Mouse (Mus musculus) limb, embryonic 13.5 days (tissue): ENCODE data around the gene Zfp113. TPM values are rescaled to one million over a fixed set of nuclear protein-coding genes. Genes with fewer than 3 reads are reported as not detected.
A peak's percentile ranks its signal among the peaks of the same experiment; 100 is the strongest.
"Not testable (repeated sequence)": the region's sequence is repeated elsewhere in the genome, so short reads cannot be mapped to it uniquely, and the experiment has no call there.

Experiments
- ATAC-seq: fragments of 200-750 bp; cut with Nextera tagmentation; 2 replicates; pipeline ENCODE4 v1.8.0; 2017; ENCODE audit warnings: low read depth, moderate number of reproducible peaks, moderate TSS enrichment; ENCODE audit not compliant: low FRiP score
- H3K27ac ChIP-seq: fragments of 300-500 bp; sonication (generic); 2 replicates; pipeline ENCODE4 v1.5.1; 2015; ENCODE audit warnings: inconsistent platforms, mild to moderate bottlenecking, moderate library complexity
- H3K27me3 ChIP-seq: fragments of 300-500 bp; sonication (generic); 2 replicates; pipeline ENCODE4 v1.6.1; 2015; ENCODE audit warnings: mild to moderate bottlenecking, inconsistent platforms
- H3K36me3 ChIP-seq: fragments of 300-500 bp; sonication (generic); 2 replicates; pipeline ENCODE4 v1.6.1; 2015; ENCODE audit warnings: inconsistent platforms, mild to moderate bottlenecking, moderate library complexity
- H3K4me1 ChIP-seq: fragments of 300-500 bp; sonication (generic); 2 replicates; pipeline ENCODE4 v1.6.1; 2015; ENCODE audit warnings: inconsistent platforms
- H3K4me2 ChIP-seq: fragments of 300-500 bp; sonication (generic); replicated peaks from 2 replicates; pipeline ENCODE4 v1.6.1; 2015; ENCODE audit warnings: inconsistent platforms, mild to moderate bottlenecking, moderate library complexity
- H3K4me3 ChIP-seq: fragments of 300-500 bp; sonication (generic); 2 replicates; pipeline ENCODE4 v1.5.1; 2015; ENCODE audit warnings: moderate library complexity, mild to moderate bottlenecking, inconsistent platforms
- H3K9ac ChIP-seq: fragments of 300-500 bp; sonication (generic); 2 replicates; pipeline ENCODE4 v1.6.1; 2015; ENCODE audit warnings: mild to moderate bottlenecking, inconsistent platforms
- H3K9me3 ChIP-seq: fragments of 300-500 bp; sonication (generic); 2 replicates; pipeline ENCODE4 v1.6.1; 2016; ENCODE audit warnings: inconsistent platforms
- WGBS: fragments of 180-500 bp; shearing (Covaris S2); methylation state at CpG from one replicate; pipeline ENCODE4 v1.1.7; 2015; 5-methylcytosine and 5-hydroxymethylcytosine counted together
- polyA plus RNA-seq: library from polyadenylated mRNA; unstranded; fragments of >200 nt; fragmentation: Nextera tagmentation; extraction: Ambion mirVana; gene quantifications from 2 replicates; pipeline ENCODE4 v1.2.1, GENCODE M21; 2015

Zfp113 gene
- polyA plus RNA-seq, 1 experiment from 2014 or later: 23.8 TPM

GRCm38 (mm10) chr5:138118041-138118440 lies 37.5 kb downstream of the Zfp113 start:
- Histone ChIP-seq H3K9ac (peak overlapping the region; percentile 82), H3K27ac (no peak overlapping the region)
- 78% methylated on average over 3 of the region's 3 CpGs for WGBS

GRCm38 (mm10) chr5:138117199-138118015 lies 38.1 kb downstream of the Zfp113 start:
- ATAC-seq: peak; percentile 30; the same call in 1 of the 2 replicates
- Histone ChIP-seq H3K9me3 (no peaks in the 10 kb centered on the region), H3K27ac (peak overlapping the region; percentile 95), H3K4me1 (peaks cover 13% of the 10 kb centered on the region), H3K9ac (peak overlapping the region; percentile 82), H3K36me3 (peaks cover 28% of the 10 kb centered on the region), H3K27me3 (no peaks in the 10 kb centered on the region), H3K4me2 (peak overlapping the region; percentile 74), H3K4me3 (peak overlapping the region; percentile 69)
- 5% methylated on average over 16 of the region's 16 CpGs for WGBS

More at GRCm38 (mm10) chr5:138118041-138118440, 37.5 kb downstream of the Zfp113 start:
- H3K4me2 ChIP-seq: peak overlapping the region; percentile 74
- H3K27me3 ChIP-seq: no peaks in the 10 kb centered on the region
- ATAC-seq: no peak
- H3K4me3 ChIP-seq: peak overlapping the region; percentile 69
- H3K36me3 ChIP-seq: peaks cover 34% of the 10 kb centered on the region
- H3K4me1 ChIP-seq: peaks cover 13% of the 10 kb centered on the region
- H3K9me3 ChIP-seq: no peaks in the 10 kb centered on the region

- peaks cover 13% of the 10 kb centered on the region for H3K4me1 ChIP-seq
- H3K27ac ChIP-seq: peak within 1 kb of the TSS; percentile 95
- H3K9me3 ChIP-seq: no peaks in the 10 kb centered on the region
- peaks cover 23% of the 10 kb centered on the region for H3K36me3 ChIP-seq
- peak; percentile 97 for ATAC-seq
- peak within 1 kb of the TSS; percentile 82 for H3K9ac ChIP-seq
- peak within 1 kb of the TSS; percentile 74 for H3K4me2 ChIP-seq
- H3K27me3 ChIP-seq: no peaks in the 10 kb centered on the region
- H3K4me3 ChIP-seq: peak within 1 kb of the TSS; percentile 69
- 6% methylated on average over 38 of the region's 38 CpGs for WGBS
These were observed 39.0 kb downstream of the Zfp113 start, which contains the start of gene Zscan21 for GRCm38 (mm10) chr5:138116255-138117198. Gene Zscan21, plus strand, starts transcription at chr5:138116903.

- not testable (repeated sequence) for H3K27me3 ChIP-seq, H3K4me2 ChIP-seq, ATAC-seq, H3K27ac ChIP-seq, H3K9me3 ChIP-seq, H3K4me1 ChIP-seq, H3K4me3 ChIP-seq, H3K9ac ChIP-seq
- peaks cover 12% of the 10 kb centered on the region for H3K36me3 ChIP-seq
- 60% methylated on average over 4 of the region's 4 CpGs for WGBS
These were observed 45.6 kb downstream of the Zfp113 start for GRCm38 (mm10) chr5:138109847-138110396.

GRCm38 (mm10) chr5:138107130-138107529 lies 48.4 kb downstream of the Zfp113 start:
- no peak for ATAC-seq
- peaks cover 40% of the 10 kb centered on the region for H3K36me3 ChIP-seq
- no peaks in the 10 kb centered on the region for H3K4me1 ChIP-seq
- no peaks in the 10 kb centered on the region for H3K27me3 ChIP-seq
- H3K9me3 ChIP-seq: no peaks in the 10 kb centered on the region
- H3K4me3 ChIP-seq: no peak overlapping the region
- no peak overlapping the region for H3K27ac ChIP-seq
- H3K4me2 ChIP-seq: no peak overlapping the region
- no peak overlapping the region for H3K9ac ChIP-seq
- WGBS: 63% methylated on average over 3 of the region's 3 CpGs

- Histone ChIP-seq H3K9ac (no peak overlapping the region), H3K27ac (no peak overlapping the region), H3K9me3 (no peaks in the 10 kb centered on the region), H3K4me2 (no peak overlapping the region), H3K4me1 (no peaks in the 10 kb centered on the region), H3K27me3 (no peaks in the 10 kb centered on the region), H3K36me3 (peaks cover 61% of the 10 kb centered on the region), H3K4me3 (no peak overlapping the region)
- ATAC-seq: no peak
- 94% methylated on average over 2 of the region's 2 CpGs for WGBS
These were observed 50.6 kb downstream of the Zfp113 start for GRCm38 (mm10) chr5:138104976-138105375.

- WGBS: 95% methylated on average over 6 of the region's 6 CpGs
- no peak overlapping the region for H3K4me3 ChIP-seq
- H3K9ac ChIP-seq: no peak overlapping the region
- no peaks in the 10 kb centered on the region for H3K9me3 ChIP-seq
- no peak overlapping the region for H3K27ac ChIP-seq
- ATAC-seq: no peak
- H3K27me3 ChIP-seq: no peaks in the 10 kb centered on the region
- H3K36me3 ChIP-seq: peaks cover 69% of the 10 kb centered on the region
- H3K4me1 ChIP-seq: no peaks in the 10 kb centered on the region
- H3K4me2 ChIP-seq: no peak overlapping the region
These were observed 61.1 kb downstream of the Zfp113 start for GRCm38 (mm10) chr5:138094474-138094873.

GRCm38 (mm10) chr5:138092771-138093170 lies 62.8 kb downstream of the Zfp113 start:
- Histone ChIP-seq H3K9me3 (no peaks in the 10 kb centered on the region), H3K4me3 (no peak overlapping the region), H3K4me1 (no peaks in the 10 kb centered on the region), H3K4me2 (no peak overlapping the region), H3K36me3 (peaks cover 68% of the 10 kb centered on the region), H3K9ac (no peak overlapping the region), H3K27ac (no peak overlapping the region), H3K27me3 (no peaks in the 10 kb centered on the region)
- ATAC-seq: no peak
- 90% methylated on average over 4 of the region's 4 CpGs for WGBS

GRCm38 (mm10) chr5:138090737-138091136 lies 64.8 kb downstream of the Zfp113 start:
- WGBS: 95% methylated on average over 5 of the region's 5 CpGs
- H3K36me3 ChIP-seq: peaks cover 53% of the 10 kb centered on the region
- no peak overlapping the region for H3K27ac ChIP-seq
- H3K4me1 ChIP-seq: peaks cover 7% of the 10 kb centered on the region
- H3K4me2 ChIP-seq: no peak overlapping the region
- no peaks in the 10 kb centered on the region for H3K9me3 ChIP-seq
- no peak for ATAC-seq
- no peak overlapping the region for H3K9ac ChIP-seq
- no peaks in the 10 kb centered on the region for H3K27me3 ChIP-seq
- no peak overlapping the region for H3K4me3 ChIP-seq

- 80% methylated on average over 3 of the region's 3 CpGs for WGBS
- H3K4me2 ChIP-seq: no peak overlapping the region
- H3K4me3 ChIP-seq: no peak overlapping the region
- H3K9ac ChIP-seq: no peak overlapping the region
- ATAC-seq: no peak
- no peak overlapping the region for H3K27ac ChIP-seq
- peaks cover 7% of the 10 kb centered on the region for H3K4me1 ChIP-seq
- H3K27me3 ChIP-seq: no peaks in the 10 kb centered on the region
- H3K36me3 ChIP-seq: peaks cover 50% of the 10 kb centered on the region
- H3K9me3 ChIP-seq: no peaks in the 10 kb centered on the region
These were observed 65.3 kb downstream of the Zfp113 start for GRCm38 (mm10) chr5:138090271-138090670.
